Mouse (Mus musculus) kidney, adult 18-20 months (tissue): Measurements from ENCODE around the gene Zfand2a.

Experiments used
- DNase-seq: peaks from one replicate; pipeline ENCODE4 v3.0.0; 2021

Gene Zfand2a

DNA sequence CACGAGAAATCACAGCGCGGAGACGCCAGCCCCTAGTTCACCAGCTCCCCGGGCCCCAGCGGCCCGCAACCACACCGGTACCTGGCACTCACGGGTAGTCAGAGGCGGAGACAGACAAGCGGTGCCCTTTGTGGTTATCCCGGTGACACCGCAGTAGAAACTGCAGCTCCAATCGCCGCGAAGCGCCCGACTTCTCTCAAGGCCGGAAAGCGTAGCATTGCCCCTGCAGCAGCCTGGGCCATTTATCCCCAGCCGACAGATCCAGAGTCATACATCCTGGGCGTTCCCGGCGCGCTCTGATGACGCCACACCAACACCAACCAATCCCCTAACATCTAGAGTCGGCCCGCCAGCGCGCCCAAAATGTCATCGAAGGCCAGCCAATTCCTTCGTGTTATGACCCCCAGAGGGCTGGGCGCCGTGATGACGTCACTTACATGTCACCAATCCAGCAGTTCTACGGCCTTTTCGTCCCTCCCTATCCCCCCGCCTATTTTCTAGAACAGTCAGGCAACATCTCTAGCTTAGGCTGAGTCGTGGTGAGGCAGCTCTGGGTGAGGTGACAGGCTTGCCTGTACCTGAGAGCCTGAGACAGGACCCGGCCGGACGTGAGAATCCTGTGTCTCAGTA, at the start of gene Zfand2a:
Gene Zfand2a, minus strand, starts transcription at position 365 of the 630 bp plus-strand sequence.
- peak; percentile 100 for DNase-seq

DNA sequence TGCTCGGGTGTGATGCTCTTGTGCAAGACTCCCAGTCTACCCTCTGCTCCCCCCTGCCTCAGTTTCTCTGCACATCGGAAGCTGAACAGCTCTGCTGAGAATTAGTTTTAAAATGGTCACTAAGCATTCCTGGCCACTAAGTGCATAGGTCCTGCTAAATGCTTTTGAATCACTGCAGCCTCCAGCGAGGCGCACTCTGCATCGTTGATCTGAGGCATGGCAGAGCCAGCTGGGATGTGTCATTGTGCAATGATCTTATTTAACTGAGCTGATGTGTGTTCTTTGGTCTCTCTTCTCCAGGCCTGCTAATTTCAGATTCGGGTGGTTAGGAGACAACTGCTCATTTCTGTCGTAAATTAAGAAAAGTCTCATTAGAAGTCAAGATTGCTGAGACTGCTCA, 44.5 kb upstream of the Zfand2a start:
- no peak for DNase-seq

DNA sequence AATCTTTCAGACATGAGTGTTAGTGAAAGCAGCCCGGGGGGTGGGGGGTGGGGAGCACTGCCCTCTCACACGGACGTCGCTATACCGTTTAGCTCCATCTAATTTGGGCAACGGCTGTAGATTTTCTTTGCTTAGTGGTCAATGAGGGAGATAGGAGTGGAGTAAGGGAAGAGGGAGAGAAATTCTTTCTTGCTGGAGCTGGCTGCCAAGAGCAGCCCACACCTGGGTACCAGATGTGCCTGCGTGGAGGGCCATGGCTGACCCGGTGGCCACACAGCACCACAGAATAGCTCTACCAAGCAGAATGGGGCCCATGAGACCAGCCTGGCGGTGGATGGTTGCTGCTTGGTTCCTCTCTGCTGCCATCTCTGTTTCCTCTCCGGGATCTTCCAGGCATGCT, 37.6 kb upstream of the Zfand2a start:
- no peak for DNase-seq

DNA sequence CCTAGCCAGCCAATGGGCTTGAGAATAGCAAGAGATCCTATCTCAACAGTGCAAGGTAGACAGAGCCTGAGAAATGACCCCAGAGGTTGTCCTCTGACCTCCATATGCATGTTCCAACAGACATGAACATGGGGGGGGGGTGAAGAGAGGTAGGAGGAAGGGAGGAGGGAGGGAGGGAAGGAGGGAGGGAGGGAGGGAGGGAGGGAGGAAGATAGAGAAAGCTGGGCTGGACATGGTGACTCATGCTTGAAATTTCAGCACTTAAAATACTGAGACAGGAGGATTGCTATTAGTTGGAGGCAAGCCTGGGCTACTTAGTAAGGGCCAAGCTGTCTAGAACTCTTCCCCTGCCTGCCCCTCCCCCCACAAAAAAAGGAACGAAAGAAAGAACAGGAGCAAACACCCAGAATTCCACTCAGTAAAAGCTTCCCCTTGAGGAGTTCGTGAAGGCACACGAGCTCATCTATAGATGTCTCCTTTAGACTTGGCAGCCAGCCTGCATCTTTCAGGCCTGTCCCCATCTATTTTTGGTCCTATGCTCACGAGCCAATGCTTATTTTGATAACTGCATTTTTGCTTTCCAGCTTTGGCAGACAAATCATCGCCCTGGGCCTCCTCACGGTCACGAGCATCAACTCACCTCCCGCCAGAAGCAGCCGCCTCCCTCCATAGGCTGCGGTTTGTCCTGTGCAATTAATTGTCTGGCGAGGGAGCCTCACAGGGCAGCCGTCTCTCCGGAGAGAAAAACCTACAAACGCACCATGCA, 35.9 kb upstream of the Zfand2a start:
- DNase-seq = no peak

DNA sequence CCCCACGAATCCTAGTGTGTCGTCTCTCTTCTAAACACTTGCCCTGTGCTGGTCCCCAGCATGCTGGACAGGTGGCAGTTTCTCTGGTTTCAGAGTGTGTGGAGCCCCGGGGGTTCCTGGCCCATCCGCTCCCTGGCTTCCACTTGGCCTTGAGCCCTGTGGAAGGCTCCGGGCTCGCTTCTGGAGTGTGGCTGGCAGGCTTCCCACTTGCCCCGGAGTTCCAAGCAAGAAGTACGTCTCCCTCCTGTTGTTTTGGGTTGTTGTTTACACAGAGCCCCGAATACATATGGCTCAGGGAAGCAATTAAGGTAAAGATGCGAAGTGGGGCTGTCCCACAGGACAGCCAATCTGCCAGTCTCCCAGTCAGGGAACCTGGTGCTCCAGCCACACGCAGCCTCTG, 31.9 kb upstream of the Zfand2a start:
- DNase-seq = no peak

DNA sequence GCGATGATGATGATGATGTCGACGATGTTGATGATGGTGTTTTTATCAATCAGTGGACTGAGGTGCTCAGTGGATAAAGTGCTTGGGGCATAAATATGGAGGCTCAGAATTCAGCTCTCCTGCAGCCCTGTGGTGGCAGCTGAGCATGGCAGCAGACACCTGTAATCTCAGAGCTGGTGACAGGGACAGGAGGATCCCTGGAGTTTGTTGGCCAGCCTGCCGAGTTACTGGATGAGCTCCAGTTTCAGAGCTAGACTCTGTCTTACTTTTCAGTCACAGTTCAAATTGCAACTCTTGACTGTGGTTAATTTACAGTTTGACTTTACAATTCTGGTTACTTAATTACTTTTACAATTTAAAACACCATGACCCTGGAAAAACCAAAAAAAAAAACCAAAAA, 27.9 kb upstream of the Zfand2a start:
- DNase-seq = no peak

DNA sequence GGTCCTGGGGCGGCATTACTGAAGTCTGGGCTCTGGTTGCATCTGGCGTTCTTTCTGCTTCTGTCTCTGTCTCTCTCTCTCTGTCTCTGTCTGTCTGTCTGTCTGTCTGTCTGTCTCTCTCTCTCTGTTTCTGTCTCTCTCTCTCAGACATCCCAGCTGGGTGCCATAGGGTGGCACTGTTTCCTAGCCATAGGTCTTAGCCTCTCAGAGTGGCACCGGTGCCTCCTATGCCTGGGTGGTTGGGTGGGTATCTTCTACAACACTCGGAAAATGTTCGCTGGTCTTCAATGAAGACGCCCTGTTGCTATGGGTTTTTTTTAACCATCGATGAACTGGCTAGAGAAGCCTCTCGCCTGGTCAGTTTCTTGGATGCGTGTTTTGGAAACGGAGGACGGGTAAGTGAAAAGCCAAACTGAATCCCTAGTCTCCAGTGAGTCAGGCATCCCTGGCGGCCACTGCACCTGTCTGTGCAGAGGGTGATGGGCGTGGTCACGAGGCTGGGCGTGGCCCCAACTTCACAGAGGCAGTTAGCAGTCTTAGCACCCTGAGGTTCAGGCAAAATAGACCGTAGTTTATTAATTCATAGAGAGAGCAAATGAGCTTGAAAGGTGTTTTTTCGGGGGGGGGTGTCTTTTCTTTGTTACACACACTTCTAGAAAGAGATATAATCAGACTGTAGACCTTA, 26.5 kb upstream of the Zfand2a start:
- peak; percentile 40 for DNase-seq

DNA sequence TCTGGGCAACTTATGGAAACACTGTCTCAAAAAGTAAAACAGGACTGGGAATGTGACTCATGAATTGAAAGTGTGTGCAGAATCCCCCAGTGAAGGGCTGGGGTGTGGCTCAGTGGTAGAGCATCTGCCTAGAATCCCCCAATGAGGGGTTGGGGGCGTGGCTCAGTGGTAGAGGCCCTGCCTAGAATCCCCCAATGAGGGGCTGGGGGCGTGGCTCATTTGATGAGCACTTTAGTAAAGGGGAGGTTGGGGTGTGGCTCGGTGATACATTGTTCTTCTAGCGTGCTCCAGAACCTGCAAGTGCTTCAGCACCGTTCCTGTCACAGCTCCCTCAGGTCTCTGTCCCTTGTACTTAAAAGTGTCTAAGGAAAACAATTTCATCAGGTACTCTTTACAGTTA, 21.9 kb upstream of the Zfand2a start:
- no peak for DNase-seq

DNA sequence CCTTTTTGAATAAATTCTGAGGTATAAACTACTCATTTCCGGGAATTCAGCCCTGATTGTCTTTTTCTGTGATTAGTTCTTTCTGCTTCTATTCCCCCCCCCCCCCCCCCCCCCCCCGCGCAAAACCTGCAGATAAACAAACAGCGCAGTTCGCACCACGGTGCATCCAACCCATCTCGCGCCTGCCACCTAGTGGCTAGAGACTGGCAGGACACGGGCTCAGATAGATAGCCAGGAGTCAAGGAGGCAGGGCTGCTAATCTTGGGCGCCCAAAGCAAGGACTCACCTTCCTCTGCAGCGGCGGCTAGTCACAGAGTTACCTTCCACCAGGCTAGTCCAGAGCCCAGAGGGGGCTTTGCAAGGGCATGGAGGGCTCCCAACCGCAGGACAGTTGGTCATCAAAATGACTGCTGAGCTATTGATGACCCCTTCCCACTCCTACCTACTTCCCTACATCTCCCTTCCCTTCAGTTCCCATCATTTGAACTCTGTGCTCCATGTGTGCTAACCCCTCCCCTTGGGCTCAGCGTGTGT, 20.8 kb upstream of the Zfand2a start:
- DNase-seq = peak; percentile 80

DNA sequence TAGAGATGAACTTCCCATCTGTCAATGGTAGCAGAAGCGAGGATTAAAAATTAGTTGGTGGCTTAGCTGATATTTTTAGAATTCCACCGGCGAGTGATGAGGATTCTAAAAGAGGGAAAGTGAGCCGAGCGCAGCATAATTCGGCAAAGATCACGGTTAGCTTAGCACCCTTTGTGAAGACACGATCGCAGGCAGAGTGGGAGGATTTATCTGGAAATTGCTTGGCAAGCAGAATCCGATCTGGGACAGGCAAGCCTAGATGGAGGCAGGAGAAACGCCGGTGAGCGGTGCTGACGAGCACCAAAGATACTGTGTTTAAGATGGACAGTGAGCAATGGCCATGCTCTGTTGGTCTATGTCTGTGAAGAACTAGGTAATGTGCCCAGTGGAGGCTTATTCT, 17.9 kb upstream of the Zfand2a start:
- DNase-seq = no peak

DNA sequence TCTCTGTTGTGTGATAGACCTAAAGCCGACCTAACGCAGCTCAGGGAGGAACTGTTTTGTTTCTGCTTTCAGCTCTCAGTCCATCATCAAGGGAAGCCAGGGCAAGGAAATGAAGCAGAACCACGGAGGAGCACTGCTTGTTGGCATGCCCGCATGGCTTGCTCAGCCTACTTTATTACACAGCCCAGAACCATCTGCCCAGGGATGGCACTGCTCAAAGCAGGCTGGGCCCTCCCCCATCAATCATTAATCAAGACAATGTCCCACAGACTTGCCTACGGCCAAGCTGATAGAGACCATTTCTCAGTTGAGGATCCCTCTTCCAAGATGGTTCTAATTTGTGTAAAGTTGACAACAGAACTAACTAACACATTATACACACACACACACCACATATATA, 14.4 kb upstream of the Zfand2a start:
- DNase-seq = peak; percentile 22

DNA sequence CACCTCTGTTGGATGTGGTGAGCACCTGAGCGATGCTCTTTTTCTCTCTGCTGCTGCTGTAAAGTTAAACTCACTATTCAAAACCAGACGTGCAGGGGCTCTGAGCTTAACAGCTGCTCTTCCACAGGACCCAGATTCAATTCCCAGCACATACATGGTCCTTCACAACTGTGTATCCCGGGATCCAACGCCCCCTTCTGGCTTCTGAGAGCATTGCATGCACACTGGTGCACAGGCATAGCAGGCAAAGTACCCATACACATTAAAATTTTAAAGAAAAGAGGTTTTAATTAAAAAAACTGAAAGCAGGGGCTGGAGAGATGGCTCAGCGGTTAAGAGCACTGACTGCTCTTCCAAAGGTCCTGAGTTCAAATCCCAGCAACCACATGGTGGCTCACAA, 12.6 kb upstream of the Zfand2a start:
- DNase-seq = no peak

DNA sequence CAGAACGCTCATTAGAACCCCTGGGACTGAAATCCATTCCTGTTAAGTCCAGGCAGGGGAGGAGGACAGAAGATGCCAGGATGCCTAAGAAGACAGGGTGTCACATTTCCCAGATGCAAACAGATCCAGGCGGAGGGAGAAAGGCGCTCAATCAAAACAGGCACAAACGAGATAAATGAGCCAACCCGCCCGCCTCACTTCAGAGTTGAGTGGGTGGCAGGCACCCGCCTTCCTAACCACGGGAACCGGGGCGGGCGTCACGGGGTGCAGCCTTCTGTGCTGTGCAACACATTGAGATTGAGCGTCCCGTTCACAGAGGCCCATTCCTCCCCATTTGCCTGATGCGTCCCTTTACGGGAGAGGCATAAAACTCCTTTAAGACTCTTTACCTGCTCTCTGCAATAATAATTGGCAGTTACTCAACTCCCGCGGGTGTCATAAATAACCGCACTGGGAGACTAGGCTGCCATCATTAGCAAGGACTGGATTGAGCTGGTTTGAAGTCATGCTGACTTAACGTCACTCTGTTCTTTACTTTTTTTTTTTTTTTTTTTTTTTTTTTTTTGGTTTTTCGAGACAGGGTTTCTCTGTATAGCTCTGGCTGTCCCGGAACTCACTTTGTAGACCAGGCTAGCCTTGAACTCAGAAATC, 10.8 kb upstream of the Zfand2a start:
- peak; percentile 17 for DNase-seq

DNA sequence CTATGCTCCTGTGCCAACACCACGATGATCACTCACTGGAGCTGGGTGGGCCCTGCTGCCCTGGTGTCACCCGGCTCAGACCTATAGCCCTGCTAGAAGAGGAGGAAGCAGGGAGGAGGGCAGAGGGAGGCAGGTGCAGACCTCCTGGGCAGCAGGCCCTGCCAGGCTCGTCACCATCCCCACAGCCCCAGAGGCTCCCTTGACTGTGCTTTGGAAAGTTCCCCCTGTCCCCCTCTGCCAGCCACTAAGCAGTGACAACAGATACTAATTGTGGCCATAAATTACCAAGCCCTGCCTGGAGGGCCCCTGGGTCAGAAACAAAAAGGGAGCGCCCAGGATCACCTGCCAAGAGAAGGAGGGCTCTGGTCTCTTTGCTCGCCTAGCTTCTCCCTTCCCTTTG, 9.3 kb upstream of the Zfand2a start:
- DNase-seq = no peak

DNA sequence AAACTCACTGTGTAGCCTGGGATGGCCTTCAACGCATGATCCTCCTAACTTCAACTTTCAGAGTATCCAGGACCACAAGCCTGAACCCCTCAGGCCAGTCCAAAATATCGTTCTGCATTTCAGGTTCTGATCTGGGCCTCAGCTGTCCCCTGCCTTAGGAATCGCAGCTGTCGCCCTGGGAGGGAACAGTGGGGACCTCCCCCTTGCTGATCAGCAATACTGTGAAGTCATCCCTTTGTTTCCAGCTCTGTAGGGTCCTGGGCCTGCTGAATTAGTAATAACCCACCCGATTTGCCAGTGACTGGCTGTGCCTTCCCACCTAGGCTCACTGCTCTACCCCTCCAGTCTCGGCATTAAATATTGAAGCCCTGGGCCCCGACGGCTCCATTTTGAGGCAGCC, 7.0 kb upstream of the Zfand2a start:
- DNase-seq = no peak

DNA sequence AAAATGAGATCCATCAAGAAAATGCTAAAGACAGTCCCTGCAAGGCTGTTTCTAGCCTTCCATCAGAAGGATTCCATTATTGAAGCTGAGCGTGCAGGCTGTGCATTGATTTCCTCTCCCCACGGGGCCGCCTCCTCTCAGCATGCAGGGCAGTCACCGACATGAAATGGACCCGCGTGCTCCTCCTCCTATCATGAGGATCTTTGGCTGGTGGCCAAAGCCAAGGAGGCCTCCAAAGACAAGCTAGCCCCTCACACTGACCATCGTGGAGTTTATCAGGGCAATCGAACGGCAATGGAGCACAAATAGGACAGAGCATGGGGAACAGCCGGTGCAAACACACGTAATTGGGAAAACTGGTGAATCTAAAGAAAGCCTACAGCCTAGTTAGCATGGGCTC, 5.8 kb upstream of the Zfand2a start:
- DNase-seq = no peak

DNA sequence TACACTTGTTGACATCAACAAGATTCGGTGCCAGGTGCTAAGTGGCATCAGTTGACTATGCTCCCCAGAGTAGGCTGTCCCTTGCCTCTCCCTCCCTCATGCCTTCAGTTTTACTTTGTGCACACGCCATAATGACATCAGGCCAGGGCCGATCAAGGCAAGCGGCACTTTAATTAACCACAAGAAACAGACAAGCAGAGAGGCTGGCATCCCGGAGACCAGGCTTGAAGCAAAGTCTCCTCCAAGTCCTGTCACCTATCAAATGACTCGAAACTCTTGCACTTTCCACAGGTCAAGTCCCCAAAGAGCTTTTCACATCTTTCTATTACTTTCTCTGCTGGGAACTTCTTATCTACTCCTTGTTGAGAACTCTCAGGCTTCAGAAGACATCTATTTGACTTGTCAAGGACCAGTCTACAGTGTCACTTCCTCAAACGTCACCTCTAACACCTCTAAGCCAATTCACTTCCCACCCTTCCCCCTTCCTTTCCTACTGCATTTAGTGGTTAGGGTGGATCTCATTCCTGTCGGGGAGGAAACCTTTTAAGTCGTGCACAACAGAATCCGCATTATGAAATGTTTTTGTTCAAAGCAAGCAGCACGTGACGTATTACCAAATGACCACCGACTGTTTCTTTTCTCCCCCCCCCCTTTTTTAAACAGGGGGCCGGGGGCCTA, 1.0 kb downstream of the Zfand2a start:
- DNase-seq = no peak

DNA sequence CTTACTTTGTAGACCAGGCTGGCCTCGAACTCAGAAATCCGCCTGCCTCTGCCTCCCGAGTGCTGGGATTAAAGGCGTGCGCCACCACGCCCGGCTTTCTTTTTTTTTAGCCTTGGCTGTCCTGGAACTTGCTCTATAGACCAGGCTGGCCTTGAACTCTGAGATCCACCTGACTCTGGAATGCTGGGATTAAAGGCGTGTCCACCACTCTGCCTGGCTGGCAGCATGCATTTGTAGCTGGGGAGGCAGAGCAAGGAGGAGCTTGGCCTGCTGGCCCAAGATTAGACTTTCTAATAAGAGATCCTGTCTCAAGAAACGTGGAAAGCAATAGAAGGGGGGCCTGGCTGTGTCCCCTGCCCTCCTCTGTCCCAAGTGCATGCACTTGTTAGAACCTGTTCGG, 3.9 kb downstream of the Zfand2a start:
- no peak for DNase-seq

DNA sequence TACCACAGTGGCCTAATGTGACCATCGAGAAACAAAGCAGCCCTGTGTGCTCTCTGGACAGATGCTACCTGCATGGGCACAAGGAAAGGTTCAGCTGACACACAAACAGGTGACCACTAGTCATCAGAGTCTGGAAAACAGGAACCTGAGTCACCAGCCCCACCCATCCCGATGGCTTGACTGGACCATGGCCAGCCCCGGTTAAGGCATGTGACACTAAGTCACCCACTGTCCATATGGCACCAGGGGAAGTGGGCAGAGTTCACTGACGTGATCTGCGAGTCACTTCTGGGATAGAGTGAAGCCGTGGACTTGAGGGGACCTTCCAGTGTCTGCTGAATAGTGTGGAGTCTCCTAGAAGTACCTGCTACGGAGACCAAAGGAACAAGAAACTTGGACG, 5.3 kb downstream of the Zfand2a start:
- no peak for DNase-seq

DNA sequence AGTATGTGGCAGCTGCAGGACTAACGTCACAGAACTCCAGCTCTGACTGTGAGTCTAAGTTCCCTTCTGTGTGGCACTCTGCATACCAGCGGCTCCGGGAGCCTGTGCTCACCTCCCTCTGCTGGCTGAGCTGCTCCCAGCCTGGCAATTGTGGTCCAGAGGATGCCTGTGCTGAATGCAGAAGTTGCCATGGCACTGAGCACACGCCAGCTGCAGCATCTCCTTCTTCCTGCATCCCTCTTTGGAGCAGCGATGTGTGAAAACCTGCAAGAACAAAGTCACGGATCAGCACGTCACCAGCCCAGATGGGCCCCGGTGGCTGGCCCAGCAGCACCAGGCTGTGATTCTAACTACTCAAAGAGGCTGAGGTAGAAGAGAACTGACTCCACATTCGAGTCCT, 9.6 kb downstream of the Zfand2a start:
- no peak for DNase-seq

DNA sequence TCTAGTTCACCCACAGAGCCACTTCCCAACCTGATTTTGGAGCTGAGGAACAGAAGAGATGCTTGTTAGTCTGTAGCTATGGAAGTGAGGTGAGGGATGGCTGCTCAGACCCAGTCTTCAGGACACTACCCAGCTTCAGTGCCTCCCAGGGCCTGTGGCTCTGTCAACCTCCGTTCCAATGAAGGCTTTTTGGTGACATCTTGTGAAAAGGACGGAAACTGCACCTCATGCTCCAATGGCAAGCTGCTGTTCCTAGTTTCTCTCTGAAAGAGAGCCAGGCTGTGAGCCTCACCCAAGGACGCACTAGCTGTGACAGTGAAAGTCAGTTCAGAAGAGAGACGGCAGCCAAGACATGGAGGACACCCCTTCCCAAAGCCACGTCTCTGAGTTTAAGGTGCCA, 16.4 kb downstream of the Zfand2a start:
- no peak for DNase-seq

DNA sequence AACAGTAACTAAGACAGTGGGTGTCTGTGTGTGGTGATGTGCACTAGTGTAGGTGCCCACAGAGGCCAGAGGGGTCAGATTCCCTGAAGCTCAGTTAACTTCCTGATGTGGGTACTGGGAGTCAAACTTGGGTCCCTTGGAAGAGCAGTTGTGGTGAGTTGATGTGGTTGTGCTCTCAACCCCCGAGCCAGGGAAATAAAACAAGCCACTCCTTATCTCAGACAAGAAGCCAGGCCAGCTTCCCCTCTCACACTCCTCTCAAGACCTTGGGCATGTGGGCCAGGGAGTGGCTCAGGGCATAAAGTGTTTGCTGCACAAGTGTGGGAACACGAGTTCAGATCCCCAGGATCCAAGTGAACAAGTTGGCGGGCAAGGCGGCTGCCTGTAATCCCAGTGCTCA, 17.5 kb downstream of the Zfand2a start:
- no peak for DNase-seq

DNA sequence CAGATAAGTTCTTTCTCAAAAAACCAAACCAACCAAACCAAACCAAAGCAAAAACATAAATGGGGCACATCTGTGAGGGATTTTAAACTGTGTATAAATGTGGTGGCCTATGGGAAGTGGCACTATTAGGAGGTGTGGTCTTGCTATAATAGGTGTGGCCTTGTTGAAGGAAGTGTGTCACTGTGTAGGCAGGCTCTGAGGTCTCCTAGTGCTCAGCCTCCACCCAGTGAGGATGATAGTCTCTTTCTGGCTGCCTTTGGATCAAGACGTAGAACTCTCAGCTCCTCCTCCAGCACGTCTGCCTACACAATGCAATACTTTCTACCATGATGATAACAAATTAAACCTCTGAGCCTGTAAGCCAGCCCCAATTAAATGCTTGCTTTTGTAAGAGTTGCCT, 18.0 kb downstream of the Zfand2a start:
- no peak for DNase-seq
